Mouse (Mus musculus): ENCODE data around the gene Ppp1r9b. TPM values are rescaled to one million over a fixed set of nuclear protein-coding genes. Genes with fewer than 3 reads are reported as not detected.

Ppp1r9b gene
- polyA plus RNA-seq, 1 experiment from 2014 or later = 4.9 TPM

GRCm38 (mm10) chr11:95002705-95003104 is 11.9 kb downstream of the Ppp1r9b start:
- peaks cover 8% of the 10 kb centered on the region for H3K4me1 ChIP-seq (replicated peaks; ENCODE audit: control insufficient read depth, insufficient read depth)
- H3K4me2 ChIP-seq (replicated peaks; ENCODE audit: low read depth) = no peak overlapping the region
- no peak overlapping the region for H3K9ac ChIP-seq (ENCODE audit: low read length)
- H3K9me3 ChIP-seq (ENCODE audit: control insufficient read depth, low read length) = no peaks in the 10 kb centered on the region
- H3K27me3 ChIP-seq (ENCODE audit: control insufficient read depth, insufficient read depth, low read length) = no peaks in the 10 kb centered on the region
- no peak for TF ChIP-seq EP300 (optimal IDR thresholded peaks at IDR 0.05)
- no peak for TF ChIP-seq CTCF (IDR thresholded peaks at IDR 0.05; ENCODE audit: low read depth)
- DNase-seq (ENCODE audit: low spot score) (no peak), ATAC-seq (ENCODE audit: low FRiP score, low TSS enrichment) (no peak)
- 96% methylated on average over 8 of the region's 8 CpGs for WGBS
- H3K4me3 ChIP-seq (ENCODE audit: low read depth, low read length) = no peak overlapping the region
- no peak overlapping the region for H3K27ac ChIP-seq (replicated peaks)
- H3K36me3 ChIP-seq (ENCODE audit: control insufficient read depth, insufficient read depth, low read length) = peaks cover 29% of the 10 kb centered on the region

GRCm38 (mm10) chr11:95004136-95004936 is 13.5 kb downstream of the Ppp1r9b start:
- WGBS = 79% methylated on average over 12 of the region's 12 CpGs
- no peaks in the 10 kb centered on the region for H3K27me3 ChIP-seq (ENCODE audit: control insufficient read depth, insufficient read depth, low read length)
- DNase-seq (ENCODE audit: low spot score) (no peak), ATAC-seq (ENCODE audit: low FRiP score, low TSS enrichment) (no peak)
- peaks cover 12% of the 10 kb centered on the region for H3K4me1 ChIP-seq (replicated peaks; ENCODE audit: control insufficient read depth, insufficient read depth)
- H3K9ac ChIP-seq (ENCODE audit: low read length) = no peak overlapping the region; the same call in 1 of the 2 replicates
- no peaks in the 10 kb centered on the region for H3K9me3 ChIP-seq (ENCODE audit: control insufficient read depth, low read length)
- TF ChIP-seq CTCF (IDR thresholded peaks at IDR 0.05; ENCODE audit: low read depth) (no peak), EP300 (optimal IDR thresholded peaks at IDR 0.05) (no peak)
- H3K4me2 ChIP-seq (replicated peaks; ENCODE audit: low read depth) = no peak overlapping the region
- H3K4me3 ChIP-seq (ENCODE audit: low read depth, low read length) = no peak overlapping the region
- peaks cover 23% of the 10 kb centered on the region for H3K36me3 ChIP-seq (ENCODE audit: control insufficient read depth, insufficient read depth, low read length)
- H3K27ac ChIP-seq (replicated peaks) = peak overlapping the region; percentile 24; the same call in 1 of the 2 replicates

- 55% methylated on average over 6 of the region's 6 CpGs for WGBS
- Histone ChIP-seq H3K4me2 (replicated peaks; ENCODE audit: low read depth) (no peak overlapping the region), H3K36me3 (ENCODE audit: control insufficient read depth, insufficient read depth, low read length) (peaks cover 22% of the 10 kb centered on the region), H3K9ac (ENCODE audit: low read length) (no peak overlapping the region), H3K4me3 (ENCODE audit: low read depth, low read length) (no peak overlapping the region), H3K27ac (replicated peaks) (peak overlapping the region; percentile 24; the same call in 1 of the 2 replicates), H3K4me1 (replicated peaks; ENCODE audit: control insufficient read depth, insufficient read depth) (peaks cover 12% of the 10 kb centered on the region), H3K27me3 (ENCODE audit: control insufficient read depth, insufficient read depth, low read length) (no peaks in the 10 kb centered on the region), H3K9me3 (ENCODE audit: control insufficient read depth, low read length) (no peaks in the 10 kb centered on the region)
- ATAC-seq (ENCODE audit: low FRiP score, low TSS enrichment) = no peak
- TF ChIP-seq EP300 (optimal IDR thresholded peaks at IDR 0.05) = no peak
- no peak for DNase-seq (ENCODE audit: low spot score)
Measured at GRCm38 (mm10) chr11:95004937-95005198, 14.0 kb downstream of the Ppp1r9b start.

GRCm38 (mm10) chr11:95006038-95006437 is 15.2 kb downstream of the Ppp1r9b start:
- Histone ChIP-seq H3K9ac (ENCODE audit: low read length) (no peak overlapping the region), H3K4me1 (replicated peaks; ENCODE audit: control insufficient read depth, insufficient read depth) (peaks cover 12% of the 10 kb centered on the region; the same call in 1 of the 2 replicates), H3K9me3 (ENCODE audit: control insufficient read depth, low read length) (no peaks in the 10 kb centered on the region), H3K4me2 (replicated peaks; ENCODE audit: low read depth) (peak overlapping the region; percentile 71), H3K36me3 (ENCODE audit: control insufficient read depth, insufficient read depth, low read length) (peaks cover 22% of the 10 kb centered on the region), H3K4me3 (ENCODE audit: low read depth, low read length) (no peak overlapping the region), H3K27ac (replicated peaks) (0 out of 2 replicates have a peak overlapping the region, but pooled peaks have one; percentile 79), H3K27me3 (ENCODE audit: control insufficient read depth, insufficient read depth, low read length) (no peaks in the 10 kb centered on the region)
- no peak for DNase-seq (ENCODE audit: low spot score)
- 32% methylated on average over 4 of the region's 4 CpGs for WGBS
- TF ChIP-seq CTCF (IDR thresholded peaks at IDR 0.05; ENCODE audit: low read depth) (no peak), EP300 (optimal IDR thresholded peaks at IDR 0.05) (no peak)
- no peak for ATAC-seq (ENCODE audit: low FRiP score, low TSS enrichment)

- peak overlapping the region; percentile 79 for H3K27ac ChIP-seq (replicated peaks)
- TF ChIP-seq CTCF (IDR thresholded peaks at IDR 0.05; ENCODE audit: low read depth) (0 out of 2 replicates have a peak, but pooled peaks have one; percentile 15), EP300 (optimal IDR thresholded peaks at IDR 0.05) (no peak)
- WGBS = 2% methylated on average over 27 of the region's 27 CpGs
Measured at GRCm38 (mm10) chr11:95006525-95007219, 15.8 kb downstream of the Ppp1r9b start.

More at GRCm38 (mm10) chr11:95006525-95007219, 15.8 kb downstream of the Ppp1r9b start:
- Histone ChIP-seq H3K36me3 (ENCODE audit: control insufficient read depth, insufficient read depth, low read length) (peaks cover 19% of the 10 kb centered on the region), H3K4me3 (ENCODE audit: low read depth, low read length) (peak overlapping the region; percentile 38), H3K4me2 (replicated peaks; ENCODE audit: low read depth) (peak overlapping the region; percentile 71), H3K9ac (ENCODE audit: low read length) (peak overlapping the region; percentile 55; the same call in 1 of the 2 replicates), H3K9me3 (ENCODE audit: control insufficient read depth, low read length) (no peaks in the 10 kb centered on the region), H3K27me3 (ENCODE audit: control insufficient read depth, insufficient read depth, low read length) (no peaks in the 10 kb centered on the region), H3K4me1 (replicated peaks; ENCODE audit: control insufficient read depth, insufficient read depth) (peaks cover 12% of the 10 kb centered on the region; the same call in 1 of the 2 replicates)
- ATAC-seq (ENCODE audit: low FRiP score, low TSS enrichment) = peak; percentile 35; the same call in 1 of the 2 replicates
- DNase-seq (ENCODE audit: low spot score) = peak; percentile 87
